ENCODE assay signal across 8 mouse cellular contexts in the genomic region with DNA sequence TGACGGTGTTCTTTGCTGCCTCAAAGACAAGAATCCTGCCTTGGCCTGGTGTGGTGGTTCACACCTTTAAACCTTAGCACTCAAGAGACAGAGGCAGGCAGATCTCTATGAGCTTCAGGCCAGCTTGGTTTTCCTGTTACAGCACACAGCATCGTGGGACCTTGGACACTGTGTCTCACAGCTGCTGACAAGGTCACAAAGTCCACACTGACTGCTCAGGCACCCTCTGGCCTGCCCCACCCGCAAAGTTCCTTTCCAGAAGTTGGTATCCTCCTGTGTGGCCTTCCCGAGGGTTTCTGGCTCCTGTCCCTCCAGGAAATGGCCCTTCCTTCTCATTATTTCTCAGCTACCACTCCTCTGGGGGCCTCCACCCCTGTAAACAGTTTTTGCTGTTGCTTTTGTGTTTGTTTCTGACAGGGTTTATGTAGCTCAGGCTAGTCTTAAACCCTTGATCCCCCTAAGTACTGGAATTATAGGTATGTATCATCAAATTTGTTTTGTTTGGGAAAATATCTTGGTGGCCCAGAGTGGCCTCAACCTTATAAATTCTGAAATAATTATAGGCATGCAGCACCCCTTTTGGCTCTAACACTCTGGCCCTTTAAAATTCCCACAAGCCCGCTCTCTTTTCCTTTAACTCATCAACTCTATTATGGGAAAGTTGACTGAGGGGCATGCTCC. TPM values are rescaled to one million over a fixed set of nuclear protein-coding genes. Genes with fewer than 3 reads are reported as not detected.
DNase-seq lines count a peak whose midpoint lies in the region; ATAC-seq and TF ChIP-seq lines count a peak whose summit lies in the region.

A gene (plus strand): TSS at position 631 of the 681 bp plus-strand sequence.

- 79% methylated on average over 5 of the region's 5 CpGs for WGBS in midbrain, embryonic 12.5 days

- H3K9ac ChIP-seq in midbrain, embryonic 12.5 days (replicated peaks) = no peak within 1 kb of the TSS

- no peak within 1 kb of the TSS for H3K4me2 ChIP-seq in midbrain, embryonic 12.5 days (replicated peaks)

- no peaks in the 10 kb centered on the region for H3K27me3 ChIP-seq in midbrain, embryonic 12.5 days

- no peak within 1 kb of the TSS for H3K27ac ChIP-seq in left cerebral cortex, adult 2 months
- no peak within 1 kb of the TSS for H3K27ac ChIP-seq in midbrain, embryonic 12.5 days (replicated peaks)

- DNase-seq in left cerebral cortex, adult 2 months (ENCODE audit: extremely low spot score in 1 of 2, low spot score in 2 of 2) = no peak
- no peak for DNase-seq in left cerebral cortex, adult 9 months (ENCODE audit: low spot score in 2 of 2)
- DNase-seq in heart, adult 8-10 months (ENCODE audit: low spot score) = no peak
- DNase-seq in layer of hippocampus, postnatal 10 days (ENCODE audit: low spot score in 2 of 2) = no peak
- no peak for DNase-seq in natural killer cell, adult 2 months (ENCODE audit: low spot score in 2 of 2)
- DNase-seq in lung, postnatal 10 days = no peak

- no peaks in the 10 kb centered on the region for H3K4me1 ChIP-seq in midbrain, embryonic 12.5 days

- no peaks in the 10 kb centered on the region for H3K36me3 ChIP-seq in midbrain, embryonic 12.5 days

- no peak for ATAC-seq in common myeloid progenitor, adult 5-6 weeks (replicated peaks; ENCODE audit: low read depth, poor library complexity, severe bottlenecking)
- ATAC-seq in midbrain, embryonic 12.5 days (ENCODE audit: low FRiP score, low read depth) = no peak

- TF ChIP-seq CTCF in left cerebral cortex, adult 2 months (IDR thresholded peaks at IDR 0.05) = no peak

- H3K4me3 ChIP-seq in left cerebral cortex, adult 2 months = no peak within 1 kb of the TSS
- H3K4me3 ChIP-seq in midbrain, embryonic 12.5 days = no peak within 1 kb of the TSS

- intact Hi-C loops in left cerebral cortex, adult 2 months (cut with DNase I) = no loop called here

- no peaks in the 10 kb centered on the region for H3K9me3 ChIP-seq in midbrain, embryonic 12.5 days

RNA-seq across cellular contexts. Expression of the gene that starts here (rescaled TPM):
- 10 to 100 TPM; 44.9 to 45.4 TPM for total RNA-seq in left cerebral cortex, adult 2 months (2021)
- total RNA-seq in common myeloid progenitor, adult 5-6 weeks (2017) = 140 and 158 TPM in 2 replicates
- 100 to 1,000 TPM; 323 to 392 (median 367) TPM for total RNA-seq in heart, adult 8-10 months (2022)
- total RNA-seq in layer of hippocampus, postnatal 10 days (2021) = 10 to 100 TPM; 47.0 to 49.9 TPM
- polyA plus RNA-seq in midbrain, embryonic 12.5 days (2016; fragmentation: Nextera tagmentation; extraction: Ambion mirVana) = 30.7 and 35.0 TPM in 2 replicates
